Mouse (Mus musculus) gastrocnemius, adult 8-10 months (tissue): ENCODE measurements around the gene Smurf1. TPM values are rescaled to one million over a fixed set of nuclear protein-coding genes. Genes with fewer than 3 reads are reported as not detected.

Experiments
- DNase-seq, 2 experiments: peaks; one replicate each; pipeline ENCODE4 v3.0.0; 2022; ENCODE audit warnings: low spot score in 2 of 2
- total RNA-seq, 4 experiments: library from RNA; stranded (reverse); gene quantifications; 2 replicates each; pipeline ENCODE4 v1.2.4; 2022

The Smurf1 gene
- total RNA-seq, 4 experiments from 2014 or later = 10.6 to 14.2 (median 11.2) TPM

DNA sequence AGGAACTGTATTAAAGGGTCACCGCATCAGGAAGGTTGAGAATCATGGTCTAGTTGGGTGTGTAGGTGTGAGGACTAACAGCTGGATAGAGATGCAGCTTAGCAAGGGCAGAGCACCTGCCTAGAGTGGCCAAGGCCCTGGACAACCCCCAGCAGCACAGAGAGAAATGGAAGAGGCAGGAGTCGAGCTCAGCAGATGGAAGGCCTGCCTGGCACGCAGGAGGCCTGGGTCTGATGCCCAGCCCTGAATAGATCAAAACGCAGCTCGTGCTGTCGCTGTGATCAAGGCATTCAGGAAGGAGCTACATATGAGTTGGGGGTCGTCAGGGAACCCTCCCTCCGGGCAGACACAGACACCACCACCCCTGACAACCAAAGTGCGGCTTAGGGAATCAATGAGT is 7.4 kb downstream of the Smurf1 start:
- DNase-seq = no peak

DNA sequence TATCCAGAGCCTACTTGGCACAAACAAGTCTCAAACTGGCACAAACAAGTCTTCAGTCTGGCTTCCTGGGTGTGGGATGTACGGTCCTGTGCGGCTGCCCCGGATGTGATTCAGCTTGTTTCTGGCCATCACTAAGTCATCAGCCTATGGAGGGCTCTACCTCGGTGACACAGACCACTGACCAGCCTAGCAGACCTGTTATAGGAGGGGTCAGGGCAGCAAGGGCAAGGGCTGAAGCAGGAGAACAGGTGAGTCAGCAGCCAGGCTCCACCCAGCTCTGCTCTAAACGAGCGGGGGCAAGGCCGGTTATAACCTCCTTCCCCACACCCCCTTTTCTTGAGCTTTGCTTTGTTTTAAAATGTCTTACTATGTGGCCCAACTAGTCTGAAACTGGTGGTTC is 11.2 kb downstream of the Smurf1 start:
- no peak for DNase-seq

DNA sequence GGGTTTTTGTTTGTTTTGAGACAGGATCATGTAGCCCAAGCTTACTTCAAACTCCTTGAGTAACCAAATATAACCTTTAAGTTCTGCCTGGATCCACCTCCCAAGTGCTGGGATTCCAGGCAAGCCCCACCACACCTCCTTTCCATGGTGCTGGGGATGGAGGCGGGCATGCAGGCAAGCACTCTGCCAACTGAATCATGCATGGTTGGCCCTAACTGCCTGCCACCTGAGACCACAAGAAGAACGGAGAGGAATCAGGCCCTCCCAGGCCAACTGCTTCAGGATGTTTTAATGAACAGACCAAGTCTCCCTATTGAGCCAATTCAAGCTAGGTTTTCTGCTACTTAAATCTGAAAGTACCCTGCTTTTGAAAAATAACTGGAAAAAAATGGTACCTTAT is 13.1 kb downstream of the Smurf1 start:
- no peak for DNase-seq

DNA sequence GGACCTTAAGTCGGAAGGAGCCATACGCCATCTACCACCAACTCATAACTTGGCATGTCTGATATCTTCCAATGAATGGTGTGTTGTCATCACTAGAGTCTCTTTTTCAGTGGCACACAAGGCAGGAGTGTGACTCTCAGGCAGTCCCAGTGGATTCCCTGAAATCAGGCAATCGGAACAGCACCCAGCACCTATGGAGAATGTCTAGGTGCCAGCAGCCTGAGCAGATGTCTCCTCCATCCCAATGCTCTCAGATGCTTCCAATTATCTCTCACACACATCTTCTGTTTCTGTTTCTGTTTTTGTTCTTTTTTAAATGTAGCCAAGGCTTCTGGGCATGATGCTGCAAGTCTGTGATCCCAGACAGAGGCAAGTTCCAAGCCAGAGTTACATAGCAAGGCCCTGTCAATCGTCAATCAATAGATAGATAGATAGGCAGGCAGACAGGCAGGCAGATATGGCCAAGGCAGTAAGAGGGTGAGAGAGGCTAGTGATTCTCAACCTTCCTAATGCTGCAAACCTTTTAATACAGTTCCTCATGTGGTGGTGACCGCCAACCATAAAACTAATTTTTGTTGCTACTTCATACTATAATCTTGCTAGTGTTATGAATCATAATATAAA is 15.1 kb downstream of the Smurf1 start:
- DNase-seq = no peak

DNA sequence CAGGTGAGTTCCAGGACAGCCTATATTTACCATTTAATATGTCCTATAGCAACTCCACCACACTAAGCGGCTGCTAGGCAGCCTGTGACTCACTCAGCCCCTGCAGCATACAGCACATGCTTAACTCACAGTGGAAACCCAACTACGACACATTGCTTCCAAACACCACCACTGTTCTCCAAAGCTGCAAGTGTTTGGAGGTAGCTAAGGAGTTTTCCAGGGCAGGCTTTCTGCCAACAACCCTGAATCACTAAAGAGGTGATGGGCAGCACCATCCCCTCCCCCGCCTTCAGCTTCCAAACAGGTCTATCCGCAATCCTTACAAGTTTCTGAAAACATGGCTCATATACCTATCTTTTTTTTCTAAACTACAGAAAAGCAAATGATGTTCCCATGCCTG is 15.8 kb downstream of the Smurf1 start:
- DNase-seq = no peak

DNA sequence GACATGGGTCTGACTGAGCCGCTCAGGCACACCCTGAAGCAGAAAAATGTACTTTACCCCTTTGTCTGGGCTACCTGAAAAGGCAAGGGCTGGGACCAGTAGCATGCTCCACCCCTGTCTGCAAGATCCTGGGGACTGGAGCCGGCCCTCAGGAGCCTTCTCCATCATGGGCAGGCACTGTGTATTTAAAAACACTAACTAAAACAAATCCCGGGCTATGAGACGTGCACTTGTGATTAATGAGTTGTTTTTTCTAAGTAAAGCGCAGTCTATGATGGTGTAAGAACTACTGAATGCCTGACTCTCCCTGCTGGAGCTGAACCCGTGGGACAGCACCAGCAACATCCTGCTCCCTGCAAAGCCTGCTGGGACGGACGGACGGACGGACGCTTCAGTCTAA is 17.2 kb downstream of the Smurf1 start:
- no peak for DNase-seq

DNA sequence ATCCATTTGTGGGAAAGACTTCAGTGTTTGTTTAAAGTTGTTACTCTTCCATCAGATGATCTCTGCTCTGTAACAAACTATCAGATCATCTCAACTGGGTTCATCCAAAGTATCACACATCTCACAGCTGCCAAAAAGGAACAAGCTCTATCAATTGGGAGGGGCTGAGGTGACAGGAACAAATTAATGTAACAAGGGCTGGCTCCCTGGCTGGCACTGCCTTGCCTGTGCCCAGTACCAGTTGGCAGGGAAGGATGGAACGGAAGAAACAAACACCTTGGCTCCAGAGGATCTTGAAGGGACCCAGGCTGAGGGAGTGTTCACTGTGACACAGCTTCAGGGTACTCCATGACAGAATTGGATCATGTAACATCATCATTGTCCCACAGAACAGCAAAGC is 17.6 kb downstream of the Smurf1 start:
- no peak for DNase-seq

DNA sequence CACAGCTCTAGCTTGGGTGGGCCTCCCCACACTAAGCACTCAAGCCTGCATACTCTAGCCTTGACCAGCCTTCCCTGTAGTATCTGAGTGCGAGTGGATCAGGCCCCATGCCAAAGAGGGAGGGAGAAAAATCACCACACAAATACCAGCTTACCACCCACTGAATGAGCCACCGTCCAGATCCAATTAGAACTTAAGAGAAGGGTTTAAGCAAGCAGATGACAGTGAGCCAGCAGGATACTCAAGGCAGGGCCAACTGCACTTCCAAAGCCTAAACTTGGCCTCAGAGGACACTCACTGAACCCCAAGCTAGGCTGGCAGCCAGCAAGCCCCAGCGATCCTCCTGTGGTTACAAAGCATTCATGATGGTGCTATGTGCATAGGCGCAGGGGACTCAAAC is 19.6 kb downstream of the Smurf1 start:
- DNase-seq = peak in 1 of 2 experiments; percentile 35

DNA sequence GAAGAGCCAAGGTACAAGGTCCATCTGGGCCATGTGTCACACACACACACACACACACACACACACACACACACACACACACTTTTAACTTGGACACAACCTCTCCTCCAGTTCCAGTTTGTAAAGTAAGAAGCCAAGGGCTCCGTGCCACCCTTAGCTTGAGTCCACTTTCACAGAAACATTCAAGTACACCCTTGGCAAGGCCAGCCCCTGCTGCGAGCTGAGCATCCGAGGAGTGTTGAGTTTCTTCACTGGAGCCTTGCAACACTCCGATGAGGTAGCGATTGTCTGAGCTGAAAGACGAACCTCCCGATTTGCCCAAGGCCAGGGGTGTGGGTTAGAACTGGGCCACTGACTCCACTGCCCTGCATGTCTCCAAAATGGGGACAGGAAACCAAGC is 20.7 kb downstream of the Smurf1 start:
- peak; percentile 73 to 90 for DNase-seq

DNA sequence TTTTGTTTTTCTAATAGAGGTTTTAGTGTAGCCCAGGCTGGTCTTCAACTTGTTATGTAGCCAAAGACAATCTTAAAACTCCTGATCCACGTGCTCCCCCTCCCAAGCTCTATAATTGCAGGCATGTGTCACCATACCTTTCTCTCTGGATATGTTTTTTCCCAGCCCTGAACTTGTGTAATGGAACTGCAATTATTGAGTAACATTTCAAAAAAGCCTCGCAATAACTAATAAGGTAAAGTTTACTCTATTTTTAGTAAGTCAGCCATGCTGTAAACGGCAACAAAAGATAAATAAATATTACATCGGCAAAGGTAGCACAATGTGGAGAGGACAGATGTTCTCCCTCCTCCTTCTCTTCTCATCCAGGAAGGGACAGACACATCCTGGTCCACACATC is 21.3 kb downstream of the Smurf1 start:
- DNase-seq = no peak

DNA sequence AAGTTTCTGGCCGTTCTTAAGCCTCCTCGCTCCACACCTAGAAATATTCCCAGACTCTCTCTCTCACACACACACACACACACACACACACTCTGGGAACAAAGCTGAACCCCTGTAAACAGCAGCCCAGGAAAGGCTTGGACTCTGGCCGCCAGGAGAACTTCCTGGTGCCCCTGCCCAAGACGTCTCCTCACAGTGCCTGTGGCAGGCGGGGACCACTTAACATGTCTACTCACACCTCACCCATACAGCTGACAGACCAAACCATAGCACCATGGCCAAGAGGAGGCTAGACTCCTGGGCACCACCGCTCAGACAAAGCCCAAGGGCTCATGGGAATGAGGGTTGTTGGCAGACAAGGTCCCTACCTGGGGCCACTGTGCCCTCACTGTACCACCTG is 22.3 kb downstream of the Smurf1 start:
- DNase-seq = no peak

DNA sequence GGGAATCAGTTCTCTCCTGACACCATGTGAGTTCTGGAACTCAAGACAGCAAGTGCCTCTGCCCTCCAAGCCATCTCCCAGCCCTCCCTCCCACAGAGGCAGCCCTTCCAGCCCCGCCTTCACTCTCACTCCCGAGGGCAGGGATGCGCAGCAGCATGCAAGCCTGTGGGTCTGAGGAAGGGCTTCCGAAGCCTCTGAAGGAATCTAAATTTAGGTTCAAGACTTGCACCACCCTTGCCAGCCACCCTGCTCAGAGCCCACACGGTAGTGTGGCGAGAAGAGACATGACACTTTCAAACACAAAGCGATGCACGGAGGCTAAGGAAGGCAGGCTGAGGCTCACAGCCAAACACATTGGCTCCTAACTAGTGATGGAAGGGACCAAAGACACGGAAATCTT is 23.2 kb downstream of the Smurf1 start:
- no peak for DNase-seq

DNA sequence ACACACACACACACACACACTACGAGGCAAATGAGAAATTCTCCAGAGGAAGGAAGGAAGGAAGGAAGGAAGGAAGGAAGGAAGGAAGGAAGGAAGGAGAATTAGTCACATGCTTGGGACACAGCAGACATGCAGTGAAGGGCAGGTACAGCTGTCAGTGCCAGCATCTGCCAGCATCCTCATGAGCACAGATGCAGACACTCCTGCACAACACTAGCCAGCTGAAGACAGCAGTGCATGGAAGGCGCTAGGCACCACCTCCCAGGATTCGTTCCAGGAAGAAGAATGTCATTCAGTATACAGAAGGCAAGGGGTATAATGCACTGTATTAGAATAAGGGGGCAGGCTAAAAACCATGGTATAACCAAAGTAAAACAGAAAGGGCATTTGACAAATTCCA is 24.7 kb downstream of the Smurf1 start:
- no peak for DNase-seq

DNA sequence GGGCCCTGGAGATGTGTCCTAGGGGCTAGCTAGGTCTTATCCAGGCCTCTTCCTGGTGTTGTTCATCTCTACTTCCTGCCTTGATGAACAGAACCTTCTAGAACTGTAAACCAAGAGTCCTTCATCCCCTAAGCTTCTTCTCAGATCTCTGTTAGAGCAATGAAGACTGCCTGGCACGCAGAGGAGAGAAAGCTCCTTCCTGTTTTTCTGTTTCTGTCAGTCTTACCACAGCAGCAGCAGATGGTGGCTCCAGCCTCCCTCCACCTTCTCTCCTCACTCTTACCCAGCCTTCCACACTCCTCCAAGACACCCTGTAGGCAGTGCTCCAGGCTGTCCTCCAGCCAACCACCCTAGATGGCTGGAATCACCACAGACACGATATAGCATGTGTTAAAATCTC is 28.3 kb downstream of the Smurf1 start:
- DNase-seq = no peak

DNA sequence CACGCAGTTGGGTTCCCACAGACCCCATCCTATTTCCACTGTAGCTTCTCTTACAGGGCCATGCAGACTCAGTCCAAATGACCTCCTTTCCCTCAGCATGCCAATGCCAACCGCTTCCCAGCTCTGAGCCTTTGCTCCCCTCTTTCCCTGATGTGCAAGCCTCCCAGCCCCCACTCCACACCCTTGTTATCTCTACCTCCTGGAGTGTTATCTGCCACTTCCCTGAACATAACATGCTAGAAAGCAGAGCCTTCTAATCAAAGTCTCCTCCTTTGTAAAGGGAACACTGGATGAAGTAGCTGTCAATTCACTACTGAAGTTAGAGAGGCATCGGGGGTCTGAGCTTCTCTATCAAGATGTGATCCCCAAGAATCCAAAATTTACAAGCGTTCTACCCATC is 32.2 kb downstream of the Smurf1 start:
- no peak for DNase-seq

DNA sequence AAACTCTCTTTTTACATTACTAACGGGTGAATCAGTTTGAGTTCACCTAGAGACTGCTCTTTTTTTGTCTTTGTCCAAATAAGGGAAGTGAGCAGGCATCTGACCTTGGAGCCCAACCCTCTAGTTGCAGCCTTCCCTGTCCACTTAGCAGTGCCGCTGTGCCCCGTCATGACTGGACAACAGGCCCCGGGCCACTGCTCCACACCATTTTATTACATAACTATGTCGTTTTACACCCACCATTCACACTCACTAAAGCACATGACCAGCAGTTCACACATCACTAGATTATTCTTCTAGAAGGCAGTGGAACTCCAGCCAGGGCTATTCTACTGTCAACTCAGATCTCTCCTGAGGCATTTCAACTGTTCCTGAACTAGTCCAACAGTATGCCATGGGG is 33.8 kb downstream of the Smurf1 start:
- DNase-seq = no peak

DNA sequence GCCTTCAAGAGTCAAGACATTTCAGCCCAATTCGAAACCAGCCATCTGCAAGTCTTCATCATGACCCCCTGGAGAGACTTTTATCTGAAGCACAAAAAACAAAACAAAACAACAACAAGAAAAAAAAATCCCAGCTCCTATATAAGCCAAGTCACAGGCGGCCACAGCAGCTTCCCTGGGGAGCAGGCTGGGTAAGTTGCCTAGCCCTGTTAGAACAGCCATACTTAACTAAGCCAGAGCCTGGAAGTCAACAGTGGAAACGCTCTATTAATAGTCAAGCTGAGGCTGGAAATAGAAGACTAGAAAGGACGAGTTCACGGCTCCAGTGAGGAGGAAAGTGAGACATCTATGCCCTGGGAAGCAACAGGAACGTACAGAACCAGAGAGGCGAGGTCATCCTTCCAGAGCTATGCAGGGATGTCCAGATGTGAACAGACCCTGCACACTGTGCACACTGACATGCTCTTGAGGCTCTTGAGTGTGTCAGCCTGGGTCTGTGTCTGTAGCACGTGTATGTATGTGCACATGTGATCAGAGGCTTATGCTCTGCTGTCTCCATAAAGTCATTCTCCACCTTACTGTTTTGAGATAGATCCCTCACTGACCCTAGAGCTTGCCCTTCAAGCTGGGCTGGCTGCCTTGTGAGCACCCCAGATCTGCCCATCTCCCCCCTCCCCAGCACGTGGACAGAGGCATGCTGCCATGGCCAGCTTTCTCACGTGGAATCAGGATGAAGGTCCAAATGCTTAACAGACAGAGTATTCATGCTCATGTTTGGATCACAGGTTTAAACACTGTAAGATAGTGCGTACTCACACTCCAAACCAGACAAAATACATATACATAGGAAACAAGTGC is 36.6 kb downstream of the Smurf1 start:
- peak; percentile 21 to 46 for DNase-seq

DNA sequence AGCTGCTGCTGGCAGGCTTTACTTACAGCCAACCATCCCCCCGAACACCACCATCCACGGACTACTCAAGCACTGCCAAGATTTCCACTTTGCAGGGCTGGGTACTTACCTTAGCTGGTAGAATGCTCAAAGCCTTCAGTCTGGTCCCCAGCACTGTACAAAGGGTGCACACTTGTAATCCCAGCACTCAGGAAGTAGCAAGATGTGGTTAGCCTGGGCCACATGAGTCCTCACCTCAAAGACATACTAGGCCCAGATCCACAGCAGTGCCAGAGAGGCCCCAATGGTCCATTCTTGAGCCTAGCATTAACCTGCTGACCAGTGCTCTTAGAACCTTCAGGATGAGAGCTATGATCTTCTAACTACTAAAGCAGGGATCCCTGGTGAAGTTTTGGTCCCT is 39.4 kb downstream of the Smurf1 start:
- DNase-seq = no peak

DNA sequence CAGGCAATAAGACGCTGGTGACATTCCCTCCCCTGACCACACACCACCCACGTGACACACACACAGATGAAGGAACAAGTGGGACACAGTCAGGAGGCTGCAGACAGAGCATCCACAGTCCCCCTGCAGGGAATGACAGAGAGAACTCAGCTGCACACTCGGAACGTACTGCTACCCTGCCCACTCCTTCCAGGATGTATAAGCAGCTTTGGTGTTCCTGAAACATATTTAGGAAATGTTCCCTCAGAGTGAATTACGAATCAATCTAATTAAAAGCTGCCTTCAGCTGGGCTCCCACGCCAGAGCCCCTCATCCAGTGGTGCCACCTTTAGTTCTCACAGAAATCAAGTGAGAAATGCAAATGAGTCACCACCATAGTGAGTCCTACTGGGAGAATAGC is 42.3 kb downstream of the Smurf1 start:
- no peak for DNase-seq

DNA sequence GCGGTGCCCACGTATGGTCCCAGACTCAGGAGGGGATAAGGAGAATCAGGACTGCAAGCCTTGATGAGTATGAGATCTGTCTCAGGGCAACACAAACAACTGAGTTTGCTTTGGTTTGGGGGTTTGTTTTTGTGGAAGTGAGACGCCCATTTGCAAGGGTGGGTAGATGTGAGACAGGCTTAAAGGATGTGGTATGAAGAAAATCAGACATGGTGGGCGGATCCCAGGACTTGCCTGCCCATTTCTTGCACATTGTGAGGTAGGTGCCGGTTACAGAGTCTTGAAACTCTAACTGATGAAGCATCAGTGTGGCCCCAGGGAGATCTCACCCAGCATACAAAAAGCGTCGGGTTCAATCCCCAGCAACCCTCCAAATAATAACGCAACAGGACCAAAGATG is 45.9 kb downstream of the Smurf1 start:
- no peak for DNase-seq

DNA sequence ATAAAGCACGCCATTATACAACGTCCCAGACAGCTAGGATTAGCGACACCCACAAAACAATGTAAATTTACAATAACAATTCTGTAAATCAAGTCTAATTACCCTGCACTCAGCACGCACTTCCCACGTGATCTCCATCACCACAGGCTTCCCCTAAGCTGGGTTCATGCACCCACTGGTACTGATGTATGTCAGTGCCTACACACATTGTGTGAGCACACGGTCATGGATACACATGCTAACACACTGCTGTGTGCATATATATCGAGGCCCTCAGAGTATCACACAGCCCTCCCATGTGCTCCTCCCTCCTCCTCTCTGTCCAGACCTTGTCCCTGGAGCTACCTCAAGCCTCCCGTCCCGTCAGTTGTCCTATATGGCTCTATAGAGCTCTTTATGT is 46.5 kb downstream of the Smurf1 start:
- no peak for DNase-seq

DNA sequence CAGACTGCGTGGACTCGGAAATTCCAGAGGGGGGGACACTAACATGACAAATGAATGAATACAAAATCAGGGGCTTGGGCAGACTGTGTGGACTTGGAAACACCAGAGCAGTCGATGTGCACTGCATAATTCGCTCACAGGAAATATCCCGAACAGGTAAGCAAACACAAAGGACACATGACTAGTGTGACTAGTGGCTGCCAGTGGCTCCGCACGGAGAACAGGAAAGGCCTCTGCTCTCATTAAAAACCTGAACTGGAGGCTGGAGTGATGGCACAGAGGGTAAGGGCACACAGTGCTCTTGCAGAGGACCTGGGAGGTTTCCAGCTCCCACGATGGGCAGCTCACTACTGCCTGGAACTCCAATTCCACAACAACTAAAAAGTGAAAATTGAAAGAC is 47.4 kb downstream of the Smurf1 start:
- no peak for DNase-seq

DNA sequence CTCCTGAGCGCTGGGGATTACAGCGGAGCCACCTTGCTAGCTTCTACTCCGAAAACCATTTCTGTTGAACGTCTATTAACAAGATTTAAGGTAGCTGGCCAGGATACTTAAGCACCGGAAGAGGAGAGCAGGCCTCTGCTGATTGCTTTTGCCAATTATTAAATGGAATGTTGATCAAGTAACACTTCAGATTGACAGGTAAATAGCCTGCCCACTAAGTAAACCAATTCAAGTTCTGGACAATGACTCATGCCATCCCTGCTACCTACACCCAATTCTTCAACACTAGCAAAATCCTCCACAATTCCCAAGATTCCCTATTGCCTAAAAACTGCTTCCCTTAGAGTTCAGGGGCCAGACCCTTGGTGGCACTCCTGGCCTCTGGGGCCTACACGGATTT is 48.5 kb downstream of the Smurf1 start:
- DNase-seq = no peak
